Mouse (Mus musculus) sigmoid colon, adult 10 weeks (tissue): ENCODE data around the gene Rpl39l. TPM values are rescaled to one million over a fixed set of nuclear protein-coding genes. Genes with fewer than 3 reads are reported as not detected.

Source experiments
- polyA plus RNA-seq: library from polyadenylated mRNA; stranded (reverse); fragments of 350-450 nt; fragmentation: Illumina TruSeq; extraction: RNeasy Lipid Tissue Mini Kit (QIAGEN cat#74804); gene quantifications from one replicate; pipeline ENCODE4 v1.2.3, GENCODE M21; 2014; ENCODE audit warnings: low read depth, low replicate concordance

The Rpl39l gene
- not detected for polyA plus RNA-seq

GRCm38 (mm10) chr16:10170005-10170404 lies at the start of gene Rpl39l:
Gene Rpl39l, plus strand, starts transcription at chr16:10170226.

GRCm38 (mm10) chr16:10192679-10193506 lies 22.9 kb downstream of the Rpl39l start, which contains the start of gene Atf7ip2:
Gene Atf7ip2, plus strand, starts transcription at chr16:10192712.

Other genes with a start within 250 kb of the Rpl39l start
- not detected for gene Grin2a, start 174.7 kb upstream of the Rpl39l start, polyA plus RNA-seq
- gene Atf7ip2, start 22.5 kb downstream of the Rpl39l start, polyA plus RNA-seq: 1.3 TPM
- 30.3 TPM for gene Emp2, start 143.7 kb downstream of the Rpl39l start, polyA plus RNA-seq
- gene Tekt5, start 225.3 kb downstream of the Rpl39l start, polyA plus RNA-seq: not detected
- gene Nubp1, start 241.7 kb downstream of the Rpl39l start, polyA plus RNA-seq: 3.5 TPM